Mouse (Mus musculus): ENCODE data around the gene Cfap44.
A peak's percentile ranks its signal among the peaks of the same experiment; 100 is the strongest.

The Cfap44 gene

GRCm38 (mm10) chr16:44394577-44395243 lies at the start of gene Cfap44:
Gene Cfap44 (plus strand): TSS chr16:44394796.
- peak; percentile 45 to 66 for DNase-seq

GRCm38 (mm10) chr16:44347071-44347901 lies 47.3 kb upstream of the Cfap44 start, which contains the start of gene Spice1:
Gene Spice1 (plus strand): TSS chr16:44347121.
- peak; percentile 83 to 89 for DNase-seq

- DNase-seq: no peak
Measured at GRCm38 (mm10) chr16:44349801-44350397, 44.7 kb upstream of the Cfap44 start.

GRCm38 (mm10) chr16:44356291-44356690 lies 38.3 kb upstream of the Cfap44 start:
- no peak for DNase-seq

GRCm38 (mm10) chr16:44357571-44358268 lies 36.9 kb upstream of the Cfap44 start:
- peak; percentile 58 to 71 for DNase-seq

GRCm38 (mm10) chr16:44361921-44362890 lies 32.4 kb upstream of the Cfap44 start:
- no peak for DNase-seq

- DNase-seq: no peak
Measured at GRCm38 (mm10) chr16:44365522-44365921, 29.1 kb upstream of the Cfap44 start.

GRCm38 (mm10) chr16:44375459-44375858 lies 19.1 kb upstream of the Cfap44 start:
- DNase-seq: no peak

GRCm38 (mm10) chr16:44380006-44380405 lies 14.6 kb upstream of the Cfap44 start:
- DNase-seq: no peak

- DNase-seq: no peak
Measured at GRCm38 (mm10) chr16:44381578-44381977, 13.0 kb upstream of the Cfap44 start.

- DNase-seq: no peak
Measured at GRCm38 (mm10) chr16:44383549-44383948, 11.0 kb upstream of the Cfap44 start.

- no peak for DNase-seq
Measured at GRCm38 (mm10) chr16:44384251-44384650, 10.3 kb upstream of the Cfap44 start.

- no peak for DNase-seq
Measured at GRCm38 (mm10) chr16:44391877-44392548, 2.6 kb upstream of the Cfap44 start.

- no peak for DNase-seq
Measured at GRCm38 (mm10) chr16:44404933-44405332, 10.3 kb downstream of the Cfap44 start.

- no peak for DNase-seq
Measured at GRCm38 (mm10) chr16:44407211-44407610, 12.6 kb downstream of the Cfap44 start.

GRCm38 (mm10) chr16:44408290-44408689 lies 13.7 kb downstream of the Cfap44 start:
- no peak for DNase-seq

- DNase-seq: no peak
Measured at GRCm38 (mm10) chr16:44410176-44410575, 15.6 kb downstream of the Cfap44 start.

- no peak for DNase-seq
Measured at GRCm38 (mm10) chr16:44417596-44417995, 23.0 kb downstream of the Cfap44 start.

GRCm38 (mm10) chr16:44421735-44422134 lies 27.1 kb downstream of the Cfap44 start:
- DNase-seq: no peak

GRCm38 (mm10) chr16:44423499-44423898 lies 28.9 kb downstream of the Cfap44 start:
- DNase-seq: no peak

GRCm38 (mm10) chr16:44428456-44428855 lies 33.9 kb downstream of the Cfap44 start:
- no peak for DNase-seq

Measured in thymus, adult 18-20 months (tissue).